Mouse (Mus musculus): ENCODE results near the gene Tmem104. TPM values are rescaled to one million over a fixed set of nuclear protein-coding genes. Genes with fewer than 3 reads are reported as not detected.

Gene Tmem104
- polyA plus RNA-seq, 1 experiment: 21.6 TPM

- TF ChIP-seq POLR2A (IDR thresholded peaks at IDR 0.05; ENCODE audit: borderline replicate concordance, extremely low read depth, low read depth, low read length): peak; percentile 36; the same call in 1 of the 2 replicates
- no peak for TF ChIP-seq CTCF (IDR thresholded peaks at IDR 0.05; ENCODE audit: insufficient read depth, low read length)
- peak; percentile 51 for DNase-seq
- Histone ChIP-seq H3K4me3 (replicated peaks; ENCODE audit: extremely low read depth, low read depth, low read length) (peak overlapping the region; percentile 88), H3K4me1 (ENCODE audit: control insufficient read depth, insufficient read depth, low read length) (0 out of 2 replicates have a peak, but pooled peaks cover 3% of the 10 kb centered on the region)
- 12% methylated on average over 9 of the region's 9 CpGs for WGBS
Observed at GRCm38 (mm10) chr11:115164976-115165374, 22.3 kb upstream of the Tmem104 start.

GRCm38 (mm10) chr11:115166776-115167175, 20.5 kb upstream of the Tmem104 start:
- DNase-seq: no peak
- 71% methylated on average over 3 of the region's 3 CpGs for WGBS
- Histone ChIP-seq H3K4me1 (ENCODE audit: control insufficient read depth, insufficient read depth, low read length) (0 out of 2 replicates have a peak, but pooled peaks cover 3% of the 10 kb centered on the region), H3K4me3 (replicated peaks; ENCODE audit: extremely low read depth, low read depth, low read length) (no peak overlapping the region)
- TF ChIP-seq CTCF (IDR thresholded peaks at IDR 0.05; ENCODE audit: insufficient read depth, low read length) (no peak), POLR2A (IDR thresholded peaks at IDR 0.05; ENCODE audit: borderline replicate concordance, extremely low read depth, low read depth, low read length) (no peak)

- TF ChIP-seq POLR2A (IDR thresholded peaks at IDR 0.05; ENCODE audit: borderline replicate concordance, extremely low read depth, low read depth, low read length) (no peak), CTCF (IDR thresholded peaks at IDR 0.05; ENCODE audit: insufficient read depth, low read length) (no peak)
- DNase-seq: no peak
- WGBS: 64% methylated on average over 8 of the region's 8 CpGs
- Histone ChIP-seq H3K4me1 (ENCODE audit: control insufficient read depth, insufficient read depth, low read length) (peaks cover 8% of the 10 kb centered on the region), H3K4me3 (replicated peaks; ENCODE audit: extremely low read depth, low read depth, low read length) (no peak overlapping the region)
Observed at GRCm38 (mm10) chr11:115167631-115168249, 19.5 kb upstream of the Tmem104 start.

- peaks cover 16% of the 10 kb centered on the region for H3K4me1 ChIP-seq (ENCODE audit: control insufficient read depth, insufficient read depth, low read length)
- no peak overlapping the region for H3K4me3 ChIP-seq (replicated peaks; ENCODE audit: extremely low read depth, low read depth, low read length)
- WGBS: 89% methylated on average over 4 of the region's 4 CpGs
- DNase-seq: no peak
- TF ChIP-seq CTCF (IDR thresholded peaks at IDR 0.05; ENCODE audit: insufficient read depth, low read length) (no peak), POLR2A (IDR thresholded peaks at IDR 0.05; ENCODE audit: borderline replicate concordance, extremely low read depth, low read depth, low read length) (no peak)
Observed at GRCm38 (mm10) chr11:115169430-115169829, 17.9 kb upstream of the Tmem104 start.

- H3K4me1 ChIP-seq (ENCODE audit: control insufficient read depth, insufficient read depth, low read length): peaks cover 16% of the 10 kb centered on the region
- WGBS: 52% methylated on average over 8 of the region's 8 CpGs
- no peak for TF ChIP-seq POLR2A (IDR thresholded peaks at IDR 0.05; ENCODE audit: borderline replicate concordance, extremely low read depth, low read depth, low read length)
- TF ChIP-seq CTCF (IDR thresholded peaks at IDR 0.05; ENCODE audit: insufficient read depth, low read length): no peak
- H3K4me3 ChIP-seq (replicated peaks; ENCODE audit: extremely low read depth, low read depth, low read length): no peak overlapping the region
- no peak for DNase-seq
Observed at GRCm38 (mm10) chr11:115171125-115171524, 16.2 kb upstream of the Tmem104 start.

GRCm38 (mm10) chr11:115172825-115173287, 14.4 kb upstream of the Tmem104 start:
- no peak overlapping the region for H3K4me3 ChIP-seq (replicated peaks; ENCODE audit: extremely low read depth, low read depth, low read length)
- no peak for DNase-seq
- 43% methylated on average over 4 of the region's 4 CpGs for WGBS
- TF ChIP-seq CTCF (IDR thresholded peaks at IDR 0.05; ENCODE audit: insufficient read depth, low read length) (no peak), POLR2A (IDR thresholded peaks at IDR 0.05; ENCODE audit: borderline replicate concordance, extremely low read depth, low read depth, low read length) (no peak)
- peaks cover 16% of the 10 kb centered on the region for H3K4me1 ChIP-seq (ENCODE audit: control insufficient read depth, insufficient read depth, low read length)

GRCm38 (mm10) chr11:115173549-115174339, 13.5 kb upstream of the Tmem104 start:
- Histone ChIP-seq H3K4me1 (ENCODE audit: control insufficient read depth, insufficient read depth, low read length) (peaks cover 18% of the 10 kb centered on the region), H3K4me3 (replicated peaks; ENCODE audit: extremely low read depth, low read depth, low read length) (no peak overlapping the region)
- no peak for DNase-seq
- peak; percentile 11; the same call in 1 of the 2 replicates for TF ChIP-seq POLR2A (IDR thresholded peaks at IDR 0.05; ENCODE audit: borderline replicate concordance, extremely low read depth, low read depth, low read length)
- no peak for TF ChIP-seq CTCF (IDR thresholded peaks at IDR 0.05; ENCODE audit: insufficient read depth, low read length)
- 27% methylated on average over 16 of the region's 16 CpGs for WGBS

- 88% methylated on average over 24 of the region's 24 CpGs for WGBS
- H3K4me1 ChIP-seq (ENCODE audit: control insufficient read depth, insufficient read depth, low read length): peaks cover 18% of the 10 kb centered on the region
- no peak for TF ChIP-seq CTCF (IDR thresholded peaks at IDR 0.05; ENCODE audit: insufficient read depth, low read length)
- no peak for TF ChIP-seq POLR2A (IDR thresholded peaks at IDR 0.05; ENCODE audit: borderline replicate concordance, extremely low read depth, low read depth, low read length)
Observed at GRCm38 (mm10) chr11:115176399-115177190, 10.7 kb upstream of the Tmem104 start.

GRCm38 (mm10) chr11:115177559-115178195, 9.6 kb upstream of the Tmem104 start:
- no peak overlapping the region for H3K4me3 ChIP-seq (replicated peaks; ENCODE audit: extremely low read depth, low read depth, low read length)
- TF ChIP-seq CTCF (IDR thresholded peaks at IDR 0.05; ENCODE audit: insufficient read depth, low read length) (no peak), POLR2A (IDR thresholded peaks at IDR 0.05; ENCODE audit: borderline replicate concordance, extremely low read depth, low read depth, low read length) (no peak)
- 42% methylated on average over 10 of the region's 10 CpGs for WGBS
- no peak for DNase-seq
- peaks cover 12% of the 10 kb centered on the region for H3K4me1 ChIP-seq (ENCODE audit: control insufficient read depth, insufficient read depth, low read length)

More at GRCm38 (mm10) chr11:115176399-115177190, 10.7 kb upstream of the Tmem104 start:
- DNase-seq: no peak
- H3K4me3 ChIP-seq (replicated peaks; ENCODE audit: extremely low read depth, low read depth, low read length): no peak overlapping the region
